Mouse (Mus musculus): ENCODE data around the gene Adgra1.

- TF ChIP-seq POLR2A (IDR thresholded peaks at IDR 0.05; ENCODE audit: borderline replicate concordance, insufficient read depth, low read length) (no peak), CTCF (IDR thresholded peaks at IDR 0.05; ENCODE audit: borderline replicate concordance, insufficient read depth, low read depth, low read length) (no peak)
Measured at GRCm38 (mm10) chr7:139900896-139901295, 66.9 kb downstream of the Adgra1 start.

All from cerebellum, adult 2 months (tissue).